Mouse (Mus musculus): Measurements from ENCODE around the gene Zbtb22. TPM values are rescaled to one million over a fixed set of nuclear protein-coding genes. Genes with fewer than 3 reads are reported as not detected.

Gene Zbtb22
- total RNA-seq, 2 experiments from 2014 or later, result 18.9 to 21.9 TPM

- no peak for DNase-seq
Observed at GRCm38 (mm10) chr17:33965082-33965845, 49.6 kb downstream of the Zbtb22 start.

GRCm38 (mm10) chr17:33965846-33966550 is 50.3 kb downstream of the Zbtb22 start:
- no peak for DNase-seq

DNA sequence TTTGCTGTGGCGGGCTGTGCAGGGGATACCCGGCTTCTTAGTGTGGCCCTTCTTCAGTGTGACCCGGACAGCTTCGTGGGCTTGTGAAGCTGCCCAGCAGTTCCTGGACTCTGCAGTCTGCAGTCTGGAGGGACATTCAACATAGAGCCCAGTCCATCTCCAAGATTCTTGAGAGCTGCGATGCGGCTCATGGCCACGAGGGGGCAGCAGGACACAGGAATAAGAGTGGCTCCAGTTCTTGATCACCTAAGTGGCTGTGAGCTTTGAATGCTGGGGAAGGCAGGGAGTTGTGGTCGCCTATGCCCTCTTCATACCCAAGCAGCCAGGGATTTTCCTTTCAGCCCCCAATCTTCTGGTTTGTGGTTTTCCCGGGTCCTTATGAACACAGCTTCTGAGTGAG is 52.8 kb downstream of the Zbtb22 start:
- DNase-seq, result peak; percentile 78

Small RNA genes within 50 kb of the gene (microRNA-seq; reads per million reads assigned to microRNA genes)
- gene Gm27740, result 0 reads per million in 2 experiments

Other genes starting within 250 kb of the Zbtb22 start
- 100 to 1,000 TPM in 1 of 2 experiments, 10 to 100 TPM in 1; 85.1 to 108 TPM for gene Hnrnpm, start 229.0 kb upstream of the Zbtb22 start, total RNA-seq (2021)
- 10 to 100 TPM; 73.2 to 77.9 TPM for gene March2, start 197.2 kb upstream of the Zbtb22 start, total RNA-seq (2021)
- gene Rab11b, start 155.4 kb upstream of the Zbtb22 start, total RNA-seq (2021), result 100 to 1,000 TPM; 166 to 186 TPM
- 10 to 100 TPM; 22.7 to 36.0 TPM for gene Angptl4, start 134.1 kb upstream of the Zbtb22 start, total RNA-seq (2021)
- gene Kank3, start 105.4 kb upstream of the Zbtb22 start, total RNA-seq (2021), result 10 to 100 TPM; 27.6 to 33.3 TPM
- 1,000 to 10,000 TPM; 1,176 to 1,238 TPM for gene Rps28, start 91.3 kb upstream of the Zbtb22 start, total RNA-seq (2021)
- gene Ndufa7, start 91.3 kb upstream of the Zbtb22 start, total RNA-seq (2021), result 100 to 1,000 TPM; 322 to 360 TPM
- gene Cd320, start 72.8 kb upstream of the Zbtb22 start, total RNA-seq (2021), result 10 to 100 TPM; 15.0 to 16.5 TPM
- not detected for gene Gm7029, start 42.1 kb upstream of the Zbtb22 start, total RNA-seq (2021)
- gene Kifc1, start 25.2 kb upstream of the Zbtb22 start, total RNA-seq (2021), result 10 to 100 TPM in 1 of 2 experiments, 1 to 10 TPM in 1; 8.0 to 10.6 TPM
- gene Platr17, start 10.8 kb upstream of the Zbtb22 start, total RNA-seq (2021), result not detected
- gene Daxx, start 6.5 kb upstream of the Zbtb22 start, total RNA-seq (2021), result 10 to 100 TPM; 12.1 to 13.5 TPM
- 10 to 100 TPM; 40.7 to 41.3 TPM for gene Tapbp, start within 50 bp of the Zbtb22 start, total RNA-seq (2021)
- gene Rgl2, start 13.6 kb downstream of the Zbtb22 start, total RNA-seq (2021), result 10 to 100 TPM; 29.3 to 40.2 TPM
- 10 to 100 TPM; 65.3 to 67.0 TPM for gene Pfdn6, start 24.4 kb downstream of the Zbtb22 start, total RNA-seq (2021)
- 10 to 100 TPM; 15.7 TPM for gene Wdr46, start 24.8 kb downstream of the Zbtb22 start, total RNA-seq (2021)
- 1 to 10 TPM; 2.3 to 2.6 TPM for gene B3galt4, start 35.6 kb downstream of the Zbtb22 start, total RNA-seq (2021)
- gene Vps52, start 39.9 kb downstream of the Zbtb22 start, total RNA-seq (2021), result 10 to 100 TPM; 30.3 to 33.2 TPM
- gene Rps18, start 40.1 kb downstream of the Zbtb22 start, total RNA-seq (2021), result 100 to 1,000 TPM; 649 to 675 TPM
- gene H2-K1, start 84.4 kb downstream of the Zbtb22 start, total RNA-seq (2021), result 10 to 100 TPM; 38.9 to 46.7 TPM
- gene Ring1, start 108.8 kb downstream of the Zbtb22 start, total RNA-seq (2021), result 10 to 100 TPM; 13.4 to 18.0 TPM
- gene H2-Ke6, start 112.2 kb downstream of the Zbtb22 start, total RNA-seq (2021), result 10 to 100 TPM; 50.5 to 63.2 TPM
- 10 to 100 TPM; 64.1 to 75.4 TPM for gene Slc39a7, start 115.8 kb downstream of the Zbtb22 start, total RNA-seq (2021)
- 10 to 100 TPM; 40.7 to 43.1 TPM for gene Rxrb, start 115.9 kb downstream of the Zbtb22 start, total RNA-seq (2021)
- gene Col11a2, start 123.5 kb downstream of the Zbtb22 start, total RNA-seq (2021), result 100 to 1,000 TPM in 1 of 2 experiments, 10 to 100 TPM in 1; 72.0 to 106 TPM
- not detected for gene H2-Oa, start 176.4 kb downstream of the Zbtb22 start, total RNA-seq (2021)
- gene H2-DMa, start 203.6 kb downstream of the Zbtb22 start, total RNA-seq (2021), result 1 to 10 TPM; 4.6 to 6.1 TPM
- gene Brd2, start 206.7 kb downstream of the Zbtb22 start, total RNA-seq (2021), result 100 to 1,000 TPM in 1 of 2 experiments, 10 to 100 TPM in 1; 91.9 to 114 TPM
- gene H2-DMb2, start 227.4 kb downstream of the Zbtb22 start, total RNA-seq (2021), result under 1 TPM; 0.25 to 0.61 TPM
- gene H2-DMb1, start 237.2 kb downstream of the Zbtb22 start, total RNA-seq (2021), result 1 to 10 TPM; 1.4 to 1.8 TPM

Measured in gastrocnemius, postnatal 10 days (tissue).